Mouse (Mus musculus) macrophage (primary cell): ENCODE data around the gene Scgb2b2. TPM values are rescaled to one million over a fixed set of nuclear protein-coding genes. Genes with fewer than 3 reads are reported as not detected.

ENCODE experiments used
- H3K27ac ChIP-seq: fragments of 350-480 bp; formaldehyde crosslinking; 2 replicates; pipeline ENCODE4 v1.9.0; 2021
- H3K36me3 ChIP-seq: fragments of 350-480 bp; formaldehyde crosslinking; 2 replicates; pipeline ENCODE4 v1.9.0; 2021; ENCODE audit errors: inconsistent target
- H3K4me3 ChIP-seq: fragments of 350-480 bp; formaldehyde crosslinking; 2 replicates; pipeline ENCODE4 v1.9.0; 2021; ENCODE audit errors: inconsistent target
- H3K79me2 ChIP-seq: fragments of 350-480 bp; formaldehyde crosslinking; 2 replicates; pipeline ENCODE4 v1.9.0; 2021; ENCODE audit errors: inconsistent target
- WGBS: methylation state at CpG from one replicate; pipeline ENCODE4 v1.1.7; 2026; ENCODE audit warnings: inconsistent platforms; ENCODE audit not compliant: missing documents; 5-methylcytosine and 5-hydroxymethylcytosine counted together
- polyA plus RNA-seq: library from polyadenylated mRNA; stranded (reverse); fragments of 250-400 nt; gene quantifications from 3 replicates; pipeline ENCODE4 v1.2.4, GENCODE M21; 2018; ENCODE audit warnings: inconsistent platforms
- total RNA-seq, 78 experiments: library from RNA; depleted of rRNA; stranded (reverse); fragments of 250-400 nt; gene quantifications; 1 replicate in 9 of 78; 2 replicates in 24 of 78; 3 replicates in 43 of 78; 4 replicates in 2 of 78; pipeline ENCODE4 v1.2.4; 2018; ENCODE audit warnings: inconsistent platforms in 56 of 78

Gene Scgb2b2
- total RNA-seq (2018; cell fraction: chromatin; rRNA removed), result not detected
- not detected for total RNA-seq (2018; cell fraction: cytosol; rRNA removed)
- not detected for total RNA-seq (2018; cell fraction: nucleus; rRNA removed)
- not detected in 3 replicates for polyA plus RNA-seq

- H3K36me3 ChIP-seq, result no peaks in the 10 kb centered on the region
- no peak within 1 kb of the TSS for H3K4me3 ChIP-seq
- WGBS, result 81% methylated on average over 5 of the region's 5 CpGs
- H3K27ac ChIP-seq, result no peak within 1 kb of the TSS
- no peaks in the 10 kb centered on the region for H3K79me2 ChIP-seq
Observed at GRCm38 (mm10) chr7:31290208-31290607, at the start of gene Scgb2b2. Gene Scgb2b2 (plus strand): TSS chr7:31290508.

- Histone ChIP-seq H3K27ac (no peak within 1 kb of the TSS), H3K79me2 (no peaks in the 10 kb centered on the region), H3K4me3 (no peak within 1 kb of the TSS), H3K36me3 (no peaks in the 10 kb centered on the region)
- WGBS, result 80% methylated on average over 3 of the region's 3 CpGs
Observed at GRCm38 (mm10) chr7:31291721-31292120, 1.4 kb downstream of the Scgb2b2 start, which contains the start of gene Scgb1b2. Gene Scgb1b2 (minus strand): TSS chr7:31291821.

Other genes with a start within 250 kb of the Scgb2b2 start
- 662 to 1,499 TPM (median 1,028 TPM) in 3 replicates for gene Fxyd5, start 248.0 kb upstream of the Scgb2b2 start, polyA plus RNA-seq
- gene Fxyd7, start 239.0 kb upstream of the Scgb2b2 start, polyA plus RNA-seq, result not detected in 3 replicates
- not detected in 3 replicates for gene Fxyd1, start 233.3 kb upstream of the Scgb2b2 start, polyA plus RNA-seq
- gene Lgi4, start 231.2 kb upstream of the Scgb2b2 start, polyA plus RNA-seq, result 0.14 to 0.27 TPM (median 0.22 TPM) in 3 replicates
- not detected in 3 replicates for gene Fxyd3, start 213.8 kb upstream of the Scgb2b2 start, polyA plus RNA-seq
- 0.36 to 5.0 TPM (median 0.59 TPM) in 3 replicates for gene Hpn, start 175.2 kb upstream of the Scgb2b2 start, polyA plus RNA-seq
- 6.4 to 26.6 TPM (median 13.9 TPM) in 3 replicates for gene Scn1b, start 163.5 kb upstream of the Scgb2b2 start, polyA plus RNA-seq
- 30.4 to 56.1 TPM (median 32.6 TPM) in 3 replicates for gene Gramd1a, start 134.6 kb upstream of the Scgb2b2 start, polyA plus RNA-seq
- gene Scgb1b2, start 1.3 kb downstream of the Scgb2b2 start, polyA plus RNA-seq, result not detected in 3 replicates
- not detected in 3 replicates for gene Scgb2b3, start 71.6 kb downstream of the Scgb2b2 start, polyA plus RNA-seq
- gene Scgb1b3, start 85.1 kb downstream of the Scgb2b2 start, polyA plus RNA-seq, result not detected in 3 replicates